ENCODE assay signal across 17 mouse cellular contexts in genomic region chr9:66680102-66680501, GRCm38 (mm10). TPM values are rescaled to one million over a fixed set of nuclear protein-coding genes. Genes with fewer than 3 reads are reported as not detected.
DNase-seq lines count a peak whose midpoint lies in the region; ATAC-seq lines count a peak whose summit lies in the region.
"Had no signal": no experiment of that assay in that cellular context is flagged by ENCODE, and none has a peak within 500 bp of the region (broad histone marks: within the 10 kb centered on the region; RNA-seq: fewer than 3 reads in every experiment).

No protein-coding gene starts in this region.

- no peak for DNase-seq in liver, embryonic 11.5 days (ENCODE audit: low spot score)
- peak; percentile 27 for DNase-seq in lung, postnatal 25 days (ENCODE audit: low spot score)
- peak; percentile 10 to 14 for DNase-seq in thymus, postnatal 10 days (ENCODE audit: low spot score in 2 of 2)
- DNase-seq in testis, postnatal 10 days (ENCODE audit: low spot score): no peak
- DNase-seq in adrenal gland, postnatal 36 days: no peak
- DNase-seq: cerebellum, postnatal 36 days; gastrocnemius, postnatal 14 days; lung, embryonic 14.5 days had no signal

- no peaks in the 10 kb centered on the region for H3K9me3 ChIP-seq in liver, embryonic 12.5 days (replicated peaks)
- no peaks in the 10 kb centered on the region for H3K9me3 ChIP-seq in liver, embryonic 11.5 days (ENCODE audit: control insufficient read depth, low read length)
- H3K9me3 ChIP-seq: heart, embryonic 12.5 days; kidney, embryonic 15.5 days; limb, embryonic 10.5 days; midbrain, embryonic 12.5 days had no signal

- ATAC-seq in liver, embryonic 12.5 days: no peak
- ATAC-seq in liver, embryonic 11.5 days (replicated peaks; ENCODE audit: low FRiP score): no peak
- peak; percentile 86 for ATAC-seq in activated CD4-positive, CD25-positive, alpha-beta regulatory T cell, adult 4 months
- ATAC-seq in erythroid progenitor cell, adult 5-6 weeks (replicated peaks; ENCODE audit: low FRiP score, poor library complexity, severe bottlenecking): no peak
- ATAC-seq: forebrain, embryonic 16.5 days had no signal

- no peak overlapping the region for H3K27ac ChIP-seq in liver, embryonic 12.5 days
- H3K27ac ChIP-seq in liver, embryonic 11.5 days (ENCODE audit: low read depth, low read length): no peak overlapping the region
- H3K27ac ChIP-seq: embryonic facial prominence, embryonic 13.5 days; kidney, embryonic 15.5 days; limb, embryonic 10.5 days; midbrain, embryonic 12.5 days had no signal

- 0 out of 2 replicates have a peak, but pooled peaks cover 4% of the 10 kb centered on the region for H3K4me1 ChIP-seq in liver, embryonic 12.5 days
- 0 out of 2 replicates have a peak, but pooled peaks cover 2% of the 10 kb centered on the region for H3K4me1 ChIP-seq in liver, embryonic 11.5 days (replicated peaks; ENCODE audit: control insufficient read depth, insufficient read depth, low read length)
- H3K4me1 ChIP-seq: heart, embryonic 12.5 days; midbrain, embryonic 12.5 days had no signal

- 12% methylated on average over 6 of the region's 6 CpGs for WGBS in liver, embryonic 12.5 days (ENCODE audit: insufficient replicate concordance)
- 36% methylated on average over 6 of the region's 6 CpGs for WGBS in liver, embryonic 11.5 days

- H3K9ac ChIP-seq in liver, embryonic 12.5 days: no peak overlapping the region
- no peak overlapping the region for H3K9ac ChIP-seq in liver, embryonic 11.5 days (ENCODE audit: low read depth, low read length)
- H3K9ac ChIP-seq: embryonic facial prominence, embryonic 13.5 days; heart, embryonic 12.5 days; kidney, embryonic 15.5 days; lung, embryonic 14.5 days; midbrain, embryonic 12.5 days had no signal

- H3K27me3 ChIP-seq in liver, embryonic 12.5 days (replicated peaks): no peaks in the 10 kb centered on the region
- H3K27me3 ChIP-seq in liver, embryonic 11.5 days (replicated peaks; ENCODE audit: control insufficient read depth, insufficient read depth, low read length): no peaks in the 10 kb centered on the region
- H3K27me3 ChIP-seq: embryonic facial prominence, embryonic 13.5 days; heart, embryonic 12.5 days; kidney, embryonic 15.5 days; midbrain, embryonic 12.5 days had no signal

- H3K4me2 ChIP-seq in liver, embryonic 12.5 days: peak overlapping the region; percentile 23
- no peak overlapping the region for H3K4me2 ChIP-seq in liver, embryonic 11.5 days
- H3K4me2 ChIP-seq: embryonic facial prominence, embryonic 13.5 days; heart, embryonic 12.5 days; kidney, embryonic 15.5 days; lung, embryonic 14.5 days; midbrain, embryonic 12.5 days had no signal

- H3K36me3 ChIP-seq in liver, embryonic 12.5 days: no peaks in the 10 kb centered on the region
- H3K36me3 ChIP-seq in liver, embryonic 11.5 days (ENCODE audit: control insufficient read depth, insufficient read depth, low read length): no peaks in the 10 kb centered on the region
- H3K36me3 ChIP-seq: embryonic facial prominence, embryonic 13.5 days; heart, embryonic 12.5 days; kidney, embryonic 15.5 days; limb, embryonic 10.5 days; midbrain, embryonic 12.5 days had no signal

- no peak overlapping the region for H3K4me3 ChIP-seq in liver, embryonic 12.5 days
- no peak overlapping the region for H3K4me3 ChIP-seq in liver, embryonic 11.5 days (ENCODE audit: low read depth, low read length)
- H3K4me3 ChIP-seq: embryonic facial prominence, embryonic 13.5 days; heart, embryonic 12.5 days; kidney, embryonic 15.5 days; limb, embryonic 10.5 days; midbrain, embryonic 12.5 days had no signal

RNA-seq across cellular contexts. Expression of gene Car12, which starts 33.4 kb away (rescaled TPM):
- polyA plus RNA-seq in liver, embryonic 12.5 days (2016; fragmentation: Nextera tagmentation; extraction: Ambion mirVana): 0.29 and 0.45 TPM in 2 replicates
- polyA plus RNA-seq in liver, embryonic 11.5 days (2014; fragmentation: Nextera tagmentation; extraction: Ambion mirVana): 0.21 and 0.44 TPM in 2 replicates
- 10 to 100 TPM in 1 of 2 experiments, 1 to 10 TPM in 1; 9.0 to 11.3 TPM for polyA plus RNA-seq in activated CD4-positive, CD25-positive, alpha-beta regulatory T cell, adult 4 months (2017; shearing (Covaris generic))
- total RNA-seq in adrenal gland, postnatal 36 days (2021): under 1 TPM; 0.13 to 0.23 TPM
- total RNA-seq in erythroid progenitor cell, adult 5-6 weeks (2015; ENCODE audit: low replicate concordance): not detected in 2 replicates
- total RNA-seq in erythroid progenitor cell, adult 5-6 weeks (2017; ENCODE audit: low replicate concordance): not detected in 2 replicates

Comparison
In these comparisons a context has a peak if more than half of its experiments do, and no peak if none do; other contexts are left out.
1. DNase-seq: peak in lung, postnatal 25 days (single experiment) and thymus, postnatal 10 days (2 of 2); none in liver, embryonic 11.5 days (single experiment), testis, postnatal 10 days (single experiment) and adrenal gland, postnatal 36 days (0 of 2).